Mouse (Mus musculus): ENCODE data around the gene BC049715. TPM values are rescaled to one million over a fixed set of nuclear protein-coding genes. Genes with fewer than 3 reads are reported as not detected.
A peak's percentile ranks its signal among the peaks of the same experiment; 100 is the strongest.
"Not testable (repeated sequence)": the region's sequence is repeated elsewhere in the genome, so short reads cannot be mapped to it uniquely, and the experiment has no call there.

The BC049715 gene
- total RNA-seq (2021), result 1 to 10 TPM in 1 of 2 experiments, under 1 TPM in 1; 0.45 to 1.0 TPM
- long read RNA-seq, experiment 1, result 0 reads
- long read RNA-seq, experiment 2, result 0 reads

- DNase-seq (ENCODE audit: low spot score in 2 of 2), result no peak
These were observed at the start of gene BC049715 for GRCm38 (mm10) chr6:136827516-136827880. Gene BC049715 (plus strand): TSS chr6:136827626.

- DNase-seq (ENCODE audit: low spot score in 2 of 2), result no peak
These were observed 45.9 kb upstream of the BC049715 start, which contains the start of gene Gucy2c for GRCm38 (mm10) chr6:136781377-136781986. Gene Gucy2c (minus strand): TSS chr6:136781765.

GRCm38 (mm10) chr6:136782146-136782545 lies 45.3 kb upstream of the BC049715 start:
- DNase-seq (ENCODE audit: low spot score in 2 of 2), result no peak

- no peak for DNase-seq (ENCODE audit: low spot score in 2 of 2)
These were observed 44.7 kb upstream of the BC049715 start for GRCm38 (mm10) chr6:136782761-136783160.

GRCm38 (mm10) chr6:136789391-136789971 lies 37.9 kb upstream of the BC049715 start:
- no peak for DNase-seq (ENCODE audit: low spot score in 2 of 2)

GRCm38 (mm10) chr6:136792884-136793758 lies 34.3 kb upstream of the BC049715 start:
- no peak for DNase-seq (ENCODE audit: low spot score in 2 of 2)

GRCm38 (mm10) chr6:136793831-136794525 lies 33.4 kb upstream of the BC049715 start:
- no peak for DNase-seq (ENCODE audit: low spot score in 2 of 2)

- no peak for DNase-seq (ENCODE audit: low spot score in 2 of 2)
These were observed 32.3 kb upstream of the BC049715 start for GRCm38 (mm10) chr6:136795110-136795509.

- DNase-seq (ENCODE audit: low spot score in 2 of 2), result no peak
These were observed 31.6 kb upstream of the BC049715 start for GRCm38 (mm10) chr6:136795850-136796249.

GRCm38 (mm10) chr6:136797874-136798693 lies 29.3 kb upstream of the BC049715 start:
- not testable (repeated sequence) for DNase-seq (ENCODE audit: low spot score in 2 of 2)

- no peak for DNase-seq (ENCODE audit: low spot score in 2 of 2)
These were observed 26.7 kb upstream of the BC049715 start for GRCm38 (mm10) chr6:136800710-136801109.

- DNase-seq (ENCODE audit: low spot score in 2 of 2), result no peak
These were observed 26.2 kb upstream of the BC049715 start for GRCm38 (mm10) chr6:136801274-136801673.

- no peak for DNase-seq (ENCODE audit: low spot score in 2 of 2)
These were observed 24.2 kb upstream of the BC049715 start for GRCm38 (mm10) chr6:136803093-136803738.

- peak; percentile 98 for DNase-seq (ENCODE audit: low spot score in 2 of 2)
These were observed 23.4 kb upstream of the BC049715 start, which contains the start of gene Hist4h4 for GRCm38 (mm10) chr6:136803739-136804633. Gene Hist4h4 (minus strand): TSS chr6:136804415.

- DNase-seq (ENCODE audit: low spot score in 2 of 2), result no peak
These were observed 22.6 kb upstream of the BC049715 start for GRCm38 (mm10) chr6:136804705-136805408.

- no peak for DNase-seq (ENCODE audit: low spot score in 2 of 2)
These were observed 22.0 kb upstream of the BC049715 start for GRCm38 (mm10) chr6:136805409-136805775.

GRCm38 (mm10) chr6:136806819-136807218 lies 20.6 kb upstream of the BC049715 start:
- DNase-seq (ENCODE audit: low spot score in 2 of 2), result no peak

GRCm38 (mm10) chr6:136807395-136808013 lies 19.9 kb upstream of the BC049715 start:
- DNase-seq (ENCODE audit: low spot score in 2 of 2), result no peak

Data from adrenal gland, adult 18-20 months (tissue).